Mouse (Mus musculus) midbrain, postnatal 0 days (tissue): Measurements from ENCODE around the gene Harbi1. TPM values are rescaled to one million over a fixed set of nuclear protein-coding genes. Genes with fewer than 3 reads are reported as not detected.

Source experiments
- ATAC-seq: fragments of 200-750 bp; cut with Nextera tagmentation; 2 replicates; pipeline ENCODE4 v1.8.0; 2017; ENCODE audit warnings: moderate number of reproducible peaks, mild to moderate bottlenecking, moderate TSS enrichment, moderate library complexity; ENCODE audit not compliant: low FRiP score
- DNase-seq: peaks from one replicate; pipeline ENCODE4 v3.0.0-alpha.2; 2015; ENCODE audit warnings: low spot score
- H3K27ac ChIP-seq: fragments of 300-500 bp; sonication (generic); 2 replicates; pipeline ENCODE4 v1.5.1; 2014; ENCODE audit warnings: low read depth, mild to moderate bottlenecking, low read length, mixed read lengths
- H3K27me3 ChIP-seq: fragments of 300-500 bp; sonication (generic); 2 replicates; pipeline ENCODE4 v1.6.1; 2014; ENCODE audit warnings: low read length, control low read depth, mixed read lengths; ENCODE audit not compliant: insufficient read depth
- H3K36me3 ChIP-seq: fragments of 300-500 bp; sonication (generic); 2 replicates; pipeline ENCODE4 v1.6.1; 2014; ENCODE audit warnings: low read length, control low read depth, mixed read lengths; ENCODE audit not compliant: insufficient read depth
- H3K4me1 ChIP-seq: fragments of 300-500 bp; sonication (generic); 2 replicates; pipeline ENCODE4 v1.6.1; 2014; ENCODE audit warnings: mild to moderate bottlenecking, control low read depth, antibody characterized with exemption, low read length, mixed read lengths; ENCODE audit not compliant: insufficient read depth
- H3K4me2 ChIP-seq: fragments of 300-500 bp; sonication (generic); 2 replicates; pipeline ENCODE4 v1.6.1; 2014; ENCODE audit warnings: low read depth, mild to moderate bottlenecking, low read length, mixed read lengths; ENCODE audit not compliant: poor library complexity, severe bottlenecking
- H3K4me3 ChIP-seq: fragments of 300-500 bp; sonication (generic); 2 replicates; pipeline ENCODE4 v1.5.1; 2014; ENCODE audit warnings: low read depth, mild to moderate bottlenecking, low read length, moderate library complexity
- H3K9ac ChIP-seq: fragments of 300-500 bp; sonication (generic); replicated peaks from 2 replicates; pipeline ENCODE4 v1.6.1; 2014; ENCODE audit warnings: mild to moderate bottlenecking, low read length, moderate library complexity, mixed read lengths; ENCODE audit not compliant: poor library complexity, severe bottlenecking
- H3K9me3 ChIP-seq: fragments of 300-500 bp; sonication (generic); 2 replicates; pipeline ENCODE4 v1.6.1; 2016; ENCODE audit warnings: low read length, control low read depth
- CTCF ChIP-seq: IDR thresholded peaks from 2 replicates; pipeline ENCODE4 v1.5.1; 2016; ENCODE audit warnings: antibody characterized with exemption, mild to moderate bottlenecking
- WGBS: fragments of 180-500 bp; shearing (Covaris S2); extraction: QIAGEN DNeasy Blood & Tissue Kit; methylation state at CpG from one replicate; pipeline ENCODE4 v1.1.7; 2014; 5-methylcytosine and 5-hydroxymethylcytosine counted together
- polyA plus RNA-seq: library from polyadenylated mRNA; unstranded; fragments of >200 nt; fragmentation: Nextera tagmentation; extraction: Ambion mirVana; gene quantifications from 2 replicates; pipeline ENCODE4 v1.2.1, GENCODE M21; 2015
- total RNA-seq: library from RNA; depleted of rRNA; stranded (reverse); fragments of >200 nt; gene quantifications from 2 replicates; pipeline ENCODE4 v1.2.3, GENCODE M21; 2014; rRNA removed

Gene Harbi1
- total and polyA plus RNA-seq, 2 experiments from 2014 or later = 11.7 to 12.3 TPM

GRCm38 (mm10) chr2:91735221-91735620 is 24.6 kb downstream of the Harbi1 start:
- no peak overlapping the region for H3K4me3 ChIP-seq
- H3K36me3 ChIP-seq = no peaks in the 10 kb centered on the region
- no peaks in the 10 kb centered on the region for H3K4me1 ChIP-seq
- TF ChIP-seq CTCF = no peak
- H3K27ac ChIP-seq = no peak overlapping the region
- H3K27me3 ChIP-seq = no peaks in the 10 kb centered on the region
- no peak overlapping the region for H3K4me2 ChIP-seq
- WGBS = 96% methylated on average over 5 of the region's 5 CpGs
- no peaks in the 10 kb centered on the region for H3K9me3 ChIP-seq
- H3K9ac ChIP-seq = no peak overlapping the region
- DNase-seq (no peak), ATAC-seq (no peak)

GRCm38 (mm10) chr2:91739586-91739985 is 28.9 kb downstream of the Harbi1 start:
- DNase-seq (no peak), ATAC-seq (no peak)
- Histone ChIP-seq H3K9ac (no peak overlapping the region), H3K9me3 (no peaks in the 10 kb centered on the region), H3K4me1 (no peaks in the 10 kb centered on the region), H3K27ac (no peak overlapping the region), H3K4me2 (no peak overlapping the region), H3K36me3 (no peaks in the 10 kb centered on the region; the same call in 1 of the 2 replicates), H3K4me3 (no peak overlapping the region), H3K27me3 (no peaks in the 10 kb centered on the region)
- WGBS = 97% methylated on average over 1 of the region's 1 CpGs
- no peak for TF ChIP-seq CTCF

- Histone ChIP-seq H3K9ac (no peak overlapping the region), H3K9me3 (no peaks in the 10 kb centered on the region), H3K36me3 (no peaks in the 10 kb centered on the region; the same call in 1 of the 2 replicates), H3K27me3 (no peaks in the 10 kb centered on the region), H3K4me1 (no peaks in the 10 kb centered on the region), H3K27ac (no peak overlapping the region), H3K4me3 (no peak overlapping the region), H3K4me2 (no peak overlapping the region)
- ATAC-seq = no peak
- no peak for DNase-seq
- TF ChIP-seq CTCF = no peak
- 85% methylated on average over 5 of the region's 5 CpGs for WGBS
Observed at GRCm38 (mm10) chr2:91744686-91745085, 34.0 kb downstream of the Harbi1 start.

GRCm38 (mm10) chr2:91749811-91750261 is 39.2 kb downstream of the Harbi1 start:
- DNase-seq = no peak
- 70% methylated on average over 2 of the region's 2 CpGs for WGBS
- H3K4me1 ChIP-seq = no peaks in the 10 kb centered on the region
- H3K27me3 ChIP-seq = no peaks in the 10 kb centered on the region
- no peak for TF ChIP-seq CTCF
- H3K36me3 ChIP-seq = no peaks in the 10 kb centered on the region
- ATAC-seq = no peak
- H3K9me3 ChIP-seq = no peaks in the 10 kb centered on the region
- no peak overlapping the region for H3K4me3 ChIP-seq
- no peak overlapping the region for H3K27ac ChIP-seq
- H3K4me2 ChIP-seq = no peak overlapping the region
- H3K9ac ChIP-seq = no peak overlapping the region

Other genes with a start within 250 kb of the Harbi1 start
- gene Ckap5, start 184.1 kb upstream of the Harbi1 start, total RNA-seq = 130 and 135 TPM in 2 replicates
- gene Ckap5, start 184.1 kb upstream of the Harbi1 start, polyA plus RNA-seq = 85.8 and 101 TPM in 2 replicates
- not detected in 2 replicates for gene F2, start 74.4 kb upstream of the Harbi1 start, total RNA-seq
- gene F2, start 74.4 kb upstream of the Harbi1 start, polyA plus RNA-seq = 0.10 and 0.16 TPM in 2 replicates
- 14.9 and 20.5 TPM in 2 replicates for gene Zfp408, start 61.1 kb upstream of the Harbi1 start, total RNA-seq
- gene Zfp408, start 61.1 kb upstream of the Harbi1 start, polyA plus RNA-seq = 9.7 and 10.7 TPM in 2 replicates
- 95.8 and 101 TPM in 2 replicates for gene Arhgap1, start 61.0 kb upstream of the Harbi1 start, total RNA-seq
- gene Arhgap1, start 61.0 kb upstream of the Harbi1 start, polyA plus RNA-seq = 96.6 and 99.3 TPM in 2 replicates
- gene Atg13, start 276 bp upstream of the Harbi1 start, total RNA-seq = 21.0 and 30.6 TPM in 2 replicates
- gene Atg13, start 276 bp upstream of the Harbi1 start, polyA plus RNA-seq = 30.4 and 31.5 TPM in 2 replicates
- gene Ambra1, start 19.3 kb downstream of the Harbi1 start, total RNA-seq = 55.6 and 59.5 TPM in 2 replicates
- 19.3 and 20.7 TPM in 2 replicates for gene Ambra1, start 19.3 kb downstream of the Harbi1 start, polyA plus RNA-seq
- gene Chrm4, start 216.4 kb downstream of the Harbi1 start, total RNA-seq = 1.8 and 4.0 TPM in 2 replicates
- 0.25 and 0.34 TPM in 2 replicates for gene Chrm4, start 216.4 kb downstream of the Harbi1 start, polyA plus RNA-seq
- 39.0 and 40.8 TPM in 2 replicates for gene Mdk, start 221.4 kb downstream of the Harbi1 start, total RNA-seq
- 71.0 and 71.4 TPM in 2 replicates for gene Mdk, start 221.4 kb downstream of the Harbi1 start, polyA plus RNA-seq
- 0.11 TPM in 1 of 2 replicates, not detected in the other for gene Gm9821, start 234.9 kb downstream of the Harbi1 start, total RNA-seq
- 0.14 TPM in 1 of 2 replicates, not detected in the other for gene Gm9821, start 234.9 kb downstream of the Harbi1 start, polyA plus RNA-seq